Mouse (Mus musculus) T-helper 1 cell (primary cell): ENCODE measurements at regions not wholly inside any gene's neighbourhood (a gene's known extent, or its start where the extent isn't known, plus 50 kb on each side); places are given as distances from the start of the nearest gene placed in this dataset.

Source experiments
- in situ Hi-C: fragments of 300-600 bp; cut with MboI, MseI; formaldehyde crosslinking; loops from one replicate; pipeline ENCODE4 v1.15.1; 2025; ENCODE audit warnings: high pct_unique_total_duplicates

DNA sequence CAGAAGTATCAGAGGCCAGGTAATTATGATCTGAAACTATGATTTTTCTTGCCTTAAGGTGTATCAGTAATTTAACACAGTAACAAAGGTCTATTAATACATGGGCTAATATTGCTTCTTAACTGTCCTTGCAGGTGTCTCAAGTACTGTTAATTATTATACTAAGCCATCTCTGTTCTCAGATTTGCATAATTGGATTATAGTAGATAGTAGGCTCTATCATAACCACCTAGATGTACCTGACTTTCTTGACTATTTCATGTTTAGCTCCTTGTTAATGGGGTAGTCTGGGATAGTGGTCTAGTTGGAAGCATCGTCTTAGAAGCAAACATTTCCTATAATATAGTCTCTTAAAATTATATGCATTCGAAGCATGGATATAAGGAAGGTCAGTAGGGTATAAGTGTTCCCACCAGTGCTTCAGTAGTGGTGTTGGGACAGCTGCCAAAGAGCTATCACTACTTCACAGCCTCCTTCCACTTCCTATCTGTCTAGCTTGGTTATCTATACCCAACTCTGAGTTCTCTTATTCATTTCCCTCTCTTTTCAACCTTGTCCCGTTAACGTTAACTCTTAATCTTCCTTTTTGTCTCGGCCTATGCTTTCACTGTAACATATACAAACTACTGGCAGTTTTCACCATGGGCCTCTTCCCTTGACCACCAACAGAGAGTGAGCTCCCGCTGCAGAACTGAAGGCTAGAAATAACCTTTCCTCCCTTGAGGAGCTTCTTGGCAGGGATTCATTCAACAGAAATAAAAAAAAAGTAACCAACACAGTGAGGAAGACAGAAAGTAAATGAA lies 630.9 kb upstream of the Lcorl start:
- in situ Hi-C loops = no loop called here

DNA sequence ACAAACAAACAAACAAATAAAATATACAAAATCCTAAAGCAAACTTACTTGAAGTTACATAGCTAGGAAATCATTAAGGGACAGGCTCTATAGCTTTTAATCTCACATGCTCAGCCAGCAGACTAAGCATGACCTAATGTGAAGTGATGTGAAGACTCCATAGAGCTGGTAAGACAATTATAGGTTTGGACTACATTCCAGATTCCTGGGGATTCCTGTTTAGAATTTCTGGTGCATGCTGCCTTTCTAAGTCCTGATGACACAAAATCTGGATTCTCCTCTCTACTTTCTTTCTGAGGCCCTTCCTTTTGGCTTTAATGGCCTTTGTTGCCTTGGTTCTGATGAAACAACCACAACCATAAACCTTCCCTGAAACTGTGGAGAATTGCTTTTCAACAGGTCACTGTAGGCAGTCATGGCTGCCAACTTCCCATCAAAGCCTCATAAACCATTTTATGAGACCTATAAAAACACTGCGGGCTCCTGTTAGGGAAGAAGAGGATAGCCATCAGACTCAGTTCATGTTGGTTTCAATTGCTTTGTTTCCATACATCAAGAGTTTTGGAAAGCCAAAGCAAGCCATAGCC lies 629.4 kb upstream of the Lcorl start:
- in situ Hi-C loops = no loop called here

- in situ Hi-C loops = no loop called here
Measured at GRCm38 (mm10) chr5:46456356-46456755, 598.9 kb upstream of the Lcorl start.

DNA sequence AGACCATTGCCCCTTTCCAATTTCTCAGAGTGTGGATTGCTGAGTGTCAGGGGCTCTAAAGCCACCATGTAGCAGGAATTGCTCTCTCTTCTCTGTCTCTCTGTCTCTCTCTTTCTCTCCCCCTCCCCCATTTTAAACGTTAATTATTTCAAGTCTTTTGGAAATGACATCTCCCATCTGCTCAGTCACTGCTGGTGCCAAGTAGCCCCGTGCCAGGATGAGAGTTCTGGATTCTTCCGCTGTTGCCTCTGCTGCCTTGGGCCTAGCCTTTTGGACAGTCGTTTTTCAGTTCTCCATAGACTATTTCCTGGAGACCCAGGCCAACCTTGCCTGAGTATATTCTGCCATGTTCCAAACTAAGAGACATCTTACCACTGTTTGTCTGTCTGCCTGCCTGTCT lies 590.9 kb upstream of the Lcorl start:
- in situ Hi-C loops = no loop called here

DNA sequence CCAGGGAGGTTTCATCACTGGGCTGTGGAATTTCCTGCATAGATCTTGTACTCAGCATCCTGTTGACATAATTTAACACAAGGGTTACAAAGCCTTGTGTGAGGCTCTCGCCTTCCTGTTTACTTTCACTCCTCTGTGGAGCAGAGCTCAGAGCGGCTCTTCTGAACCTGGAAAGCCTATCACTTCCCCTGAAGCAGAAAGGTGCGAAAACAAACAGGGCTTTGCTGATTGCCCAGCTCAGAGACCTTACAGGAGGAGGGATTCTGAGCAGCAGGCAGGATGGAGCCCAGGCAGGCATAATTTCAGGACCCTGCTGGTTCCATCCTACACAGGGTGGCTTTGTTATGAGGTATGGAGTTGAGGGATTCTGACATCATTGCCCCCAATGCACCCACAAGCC lies 588.4 kb upstream of the Lcorl start:
- in situ Hi-C loops = no loop called here

GRCm38 (mm10) chr5:46445122-46445521 lies 587.7 kb upstream of the Lcorl start:
- in situ Hi-C loops = no loop called here

DNA sequence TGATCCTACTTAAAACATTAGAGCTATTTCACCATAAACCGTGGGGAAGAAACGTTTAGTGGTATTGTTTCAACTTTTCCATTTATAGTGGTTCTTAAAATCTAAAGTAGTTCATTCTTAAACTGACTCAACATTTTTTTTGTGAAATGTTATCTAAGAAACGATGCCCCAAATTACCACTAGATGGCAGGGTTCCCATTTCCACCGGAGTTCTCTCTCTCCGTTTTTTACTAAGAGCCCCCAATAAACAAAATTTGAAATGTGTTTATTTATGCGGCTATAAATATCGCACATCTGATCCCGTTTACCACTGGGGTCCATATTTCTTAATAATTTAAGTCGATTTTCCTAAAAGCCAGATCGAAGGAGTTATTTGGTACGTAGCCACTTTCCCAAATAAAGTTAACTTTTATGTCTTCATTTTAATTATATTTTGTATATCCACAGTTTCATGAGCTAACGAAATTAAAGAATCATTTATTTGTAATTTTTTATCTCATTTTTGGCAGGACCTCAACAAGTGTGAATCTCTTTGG lies 586.5 kb upstream of the Lcorl start:
- in situ Hi-C loops = no loop called here

GRCm38 (mm10) chr5:46442600-46443248 lies 585.3 kb upstream of the Lcorl start:
- in situ Hi-C loops = no loop called here

DNA sequence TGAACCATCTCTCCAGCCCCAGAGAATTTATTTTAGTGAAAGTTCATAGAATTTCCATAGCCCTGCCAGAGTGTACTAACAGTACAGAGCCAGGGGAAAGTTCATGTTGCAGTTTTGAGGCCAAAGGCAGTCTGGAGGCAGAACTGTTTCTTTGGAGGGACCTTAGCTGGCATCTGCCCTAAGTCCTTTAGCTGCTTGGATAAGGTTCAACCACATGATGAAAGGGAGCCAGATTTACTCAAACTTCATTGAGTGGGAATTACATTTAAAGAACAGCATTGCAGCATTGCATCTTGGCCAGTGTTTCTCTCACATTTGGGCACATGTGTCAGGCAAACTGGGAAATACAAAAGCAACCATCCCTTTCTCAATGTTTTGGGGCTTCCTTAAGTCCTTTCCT lies 584.3 kb upstream of the Lcorl start:
- in situ Hi-C loops = no loop called here

DNA sequence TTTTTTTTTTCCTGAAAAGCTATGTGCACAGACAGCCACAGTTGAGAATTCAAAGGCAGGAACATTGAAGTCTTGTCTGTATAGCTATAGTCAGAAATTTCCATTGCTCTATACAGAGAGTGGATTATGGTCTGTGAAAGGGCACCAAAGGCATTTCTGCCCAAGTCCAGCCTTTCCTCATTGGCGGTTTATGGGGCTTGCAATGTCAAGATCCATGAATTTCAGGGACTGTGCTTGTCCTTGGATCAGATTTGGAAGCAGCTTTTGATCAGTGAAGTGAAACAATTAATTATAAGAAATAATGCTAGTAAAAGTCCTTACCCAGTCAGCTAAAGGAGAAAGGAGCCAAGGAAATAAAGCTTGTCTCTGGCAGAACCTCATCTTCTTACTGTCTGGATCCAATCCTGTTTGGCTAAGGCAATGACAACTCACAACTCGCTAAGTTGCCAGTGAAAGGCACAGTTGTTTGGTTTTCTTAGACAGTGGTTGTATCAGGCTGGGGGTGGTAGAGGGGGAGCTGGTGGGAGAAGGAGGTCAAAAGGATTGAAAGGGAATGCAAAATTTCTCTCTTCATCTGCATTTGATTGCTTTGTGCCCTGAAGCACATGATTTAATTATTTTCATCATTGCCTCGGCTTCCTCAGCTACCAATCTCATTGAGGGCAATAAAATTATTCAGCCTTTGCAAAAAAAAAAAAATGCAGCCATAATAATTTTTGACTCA lies 574.4 kb upstream of the Lcorl start:
- in situ Hi-C loops = no loop called here

GRCm38 (mm10) chr5:46422738-46423137 lies 565.3 kb upstream of the Lcorl start:
- in situ Hi-C loops = no loop called here

DNA sequence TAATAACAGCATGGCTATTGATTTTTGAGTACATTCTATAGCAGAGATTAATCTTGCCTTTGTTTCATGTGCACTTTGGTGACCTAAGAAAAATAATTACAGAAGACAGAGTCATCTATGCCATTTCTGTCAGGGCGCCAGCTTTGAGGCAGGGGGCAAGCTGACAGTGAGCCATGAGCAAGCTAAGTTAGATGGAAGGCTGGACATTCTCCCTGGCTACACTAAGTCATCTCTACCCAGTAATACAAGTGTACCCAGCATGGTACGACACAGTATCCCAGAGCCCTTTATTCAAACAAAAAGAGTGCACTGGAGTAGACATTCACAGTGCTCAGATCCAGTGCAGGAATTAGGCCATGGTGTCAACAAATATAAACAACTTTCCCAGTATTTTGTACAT lies 549.6 kb upstream of the Lcorl start:
- in situ Hi-C loops = no loop called here

GRCm38 (mm10) chr5:46406404-46406803 lies 549.0 kb upstream of the Lcorl start:
- in situ Hi-C loops = no loop called here

- in situ Hi-C loops = no loop called here
Measured at GRCm38 (mm10) chr5:46386591-46386990, 529.2 kb upstream of the Lcorl start.

DNA sequence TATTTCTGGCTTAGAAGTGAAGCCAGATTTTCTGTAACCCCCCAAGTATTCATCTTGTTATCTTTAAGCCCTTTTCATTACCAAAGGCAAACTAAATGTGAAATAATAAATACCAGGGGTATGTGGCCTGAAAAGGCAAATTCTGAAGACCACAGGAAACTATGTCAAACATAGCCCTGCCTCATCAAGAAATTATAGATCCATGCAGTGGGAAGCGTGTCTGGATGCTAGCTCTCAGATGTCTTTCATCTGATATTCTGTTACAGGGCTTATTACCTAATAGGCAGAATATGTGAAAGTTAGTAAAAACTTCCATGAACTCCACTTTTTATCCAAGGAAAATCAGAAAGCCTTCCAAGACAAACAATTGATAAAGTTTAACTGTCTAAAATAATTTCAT lies 509.9 kb upstream of the Lcorl start:
- in situ Hi-C loops = no loop called here

DNA sequence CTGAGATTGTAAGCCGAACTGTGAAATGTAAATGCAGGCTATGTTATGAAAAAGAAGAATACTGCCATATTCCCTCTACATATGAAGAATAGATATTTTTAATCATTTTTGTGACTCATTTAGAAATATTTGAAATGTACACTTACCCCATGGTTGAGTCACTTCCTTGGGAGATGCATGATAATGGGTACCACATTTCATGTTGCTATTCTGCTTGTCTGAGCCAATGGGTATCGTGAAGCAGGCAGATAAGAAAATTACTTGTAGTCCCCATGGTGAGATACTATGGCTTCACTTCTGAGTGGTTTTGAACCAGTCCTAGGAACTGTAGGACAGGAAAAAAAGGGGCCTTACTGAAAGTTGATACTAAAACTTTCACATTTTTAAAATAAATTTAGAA lies 506.2 kb upstream of the Lcorl start:
- in situ Hi-C loops = no loop called here

GRCm38 (mm10) chr5:46361637-46362036 lies 504.2 kb upstream of the Lcorl start:
- in situ Hi-C loops = no loop called here

DNA sequence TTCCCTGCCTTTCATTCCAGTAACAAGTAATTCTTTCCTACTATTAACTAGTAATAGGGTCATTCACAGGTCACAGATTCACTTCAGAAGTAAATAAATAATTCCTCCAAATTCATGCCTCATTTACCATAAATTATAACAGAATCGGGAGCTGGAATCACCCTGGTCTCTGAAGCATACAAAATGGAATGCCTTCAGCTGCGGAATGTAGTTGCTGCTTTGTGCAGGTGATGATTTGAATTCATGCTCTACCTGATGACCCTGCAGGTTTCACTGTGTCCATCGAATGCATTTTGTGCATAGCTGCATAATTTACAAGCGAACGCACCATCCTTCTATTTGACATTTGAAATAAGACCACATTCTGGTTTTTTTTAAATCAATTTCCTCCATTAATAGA lies 491.0 kb upstream of the Lcorl start:
- in situ Hi-C loops = loop anchor here (5.0 to 25.0 kb wide), 2 partner anchors 591 to 886 kb away; partner anchors contain the start of genes Clrn2 and Qdpr

- in situ Hi-C loops = loop anchor here (5.0 to 25.0 kb wide), 2 partner anchors 590 to 885 kb away; partner anchors contain the start of genes Clrn2 and Qdpr
Measured at GRCm38 (mm10) chr5:46347368-46348083, 490.1 kb upstream of the Lcorl start.

GRCm38 (mm10) chr5:46338461-46338860 lies 481.0 kb upstream of the Lcorl start:
- in situ Hi-C loops = loop anchor here (10.0 to 25.0 kb wide), 2 partner anchors 444 to 876 kb away; partner anchors contain the start of genes Clrn2 and Qdpr

DNA sequence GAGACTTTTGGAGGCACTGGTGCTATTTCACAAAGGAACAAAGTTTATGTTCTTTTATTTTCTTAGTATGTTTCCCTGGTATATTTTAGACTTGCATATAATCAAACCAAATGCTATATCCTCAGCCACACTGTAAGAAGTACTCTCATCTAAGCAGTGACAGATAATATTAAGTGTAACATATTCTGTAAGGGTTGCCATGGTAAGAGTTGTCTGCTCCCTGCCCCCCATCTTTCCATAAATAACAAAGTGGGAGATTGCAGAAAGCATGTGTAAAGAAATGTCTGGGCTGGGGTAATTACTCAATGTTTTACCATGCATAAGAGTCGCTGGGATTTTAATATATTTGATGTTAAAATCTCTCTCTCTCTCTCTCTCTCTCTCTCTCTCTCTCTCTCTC lies 473.5 kb upstream of the Lcorl start:
- in situ Hi-C loops = loop anchor here (5.0 to 25.0 kb wide), 3 partner anchors 314 to 869 kb away; partner anchors contain the start of genes Clrn2 and Qdpr
